Mouse (Mus musculus): Measurements from ENCODE around the gene Prkab1. TPM values are rescaled to one million over a fixed set of nuclear protein-coding genes. Genes with fewer than 3 reads are reported as not detected.

Prkab1 gene
- total and polyA plus RNA-seq, 3 experiments, result 109 to 175 TPM; not detected in 1

DNA sequence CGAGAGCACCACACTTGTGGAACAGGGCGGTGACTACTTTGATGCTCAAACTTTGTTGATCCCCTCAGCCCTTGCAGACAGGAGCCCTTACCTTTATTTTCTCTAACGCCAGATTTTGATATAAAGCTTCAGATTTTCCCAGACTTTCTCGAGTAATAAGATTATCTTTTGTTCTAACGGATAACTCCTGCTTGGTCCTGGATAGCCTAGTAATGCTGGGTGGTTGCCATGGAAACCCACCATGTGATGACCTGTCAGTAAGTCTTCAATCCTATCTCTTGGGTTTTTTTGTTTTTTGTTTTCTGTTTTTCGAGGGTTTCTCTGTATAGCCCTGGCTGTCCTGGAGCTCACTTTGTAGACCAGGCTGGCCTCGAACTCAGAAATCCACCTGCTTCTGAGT lies 17.9 kb upstream of the Prkab1 start:
- H3K4me1 ChIP-seq (ENCODE audit: control insufficient read depth in 1 of 2, insufficient read depth in 2 of 2, low read length in 2 of 2), result no peaks in the 10 kb centered on the region
- no peak overlapping the region for H3K27ac ChIP-seq (ENCODE audit: control insufficient read depth, low read depth, low read length)
- no peaks in the 10 kb centered on the region; a peak in 1 of 4 replicates for H3K27me3 ChIP-seq (ENCODE audit: control insufficient read depth in 1 of 2, insufficient read depth in 2 of 2, low read length in 2 of 2)
- no peaks in the 10 kb centered on the region for H3K79me2 ChIP-seq (ENCODE audit: control insufficient read depth, insufficient read depth, low read length, poor library complexity)
- no peak overlapping the region for H3K4me3 ChIP-seq (ENCODE audit: control insufficient read depth in 1 of 2, insufficient read depth in 1 of 2, low read depth in 2 of 2, low read length in 2 of 2)
- no peak for DNase-seq (ENCODE audit: low read depth, low spot score)
- H3K9ac ChIP-seq (ENCODE audit: control insufficient read depth, low read depth, low read length, poor library complexity, severe bottlenecking), result no peak overlapping the region
- TF ChIP-seq E2F4 (IDR thresholded peaks at IDR 0.05; ENCODE audit: borderline replicate concordance, low read depth, low read length) (no peak), ZMIZ1 (IDR thresholded peaks at IDR 0.05; ENCODE audit: low read depth, low read length) (no peak), ZKSCAN1 (IDR thresholded peaks at IDR 0.05; ENCODE audit: low read depth, low read length) (no peak), POLR2AphosphoS5 (IDR thresholded peaks at IDR 0.05; ENCODE audit: borderline replicate concordance, low read depth, low read length) (no peak), RAD21 (IDR thresholded peaks at IDR 0.05; ENCODE audit: low read depth, low read length) (no peak), CHD1 (IDR thresholded peaks at IDR 0.05; ENCODE audit: low read depth, low read length) (no peak), EP300 (IDR thresholded peaks at IDR 0.05; ENCODE audit: low read depth in 1 of 2, low read length in 2 of 2) (no peak), ZNF384 (IDR thresholded peaks at IDR 0.05; ENCODE audit: low read depth, low read length) (no peak), HCFC1 (IDR thresholded peaks at IDR 0.05; ENCODE audit: low read depth, low read length) (no peak), MXI1 (IDR thresholded peaks at IDR 0.05; ENCODE audit: low read depth, low read length) (no peak), ELF1 (IDR thresholded peaks at IDR 0.05; ENCODE audit: low read depth, low read length) (no peak), POLR2AphosphoS2 (IDR thresholded peaks at IDR 0.05; ENCODE audit: low read length) (no peak)
- H3K9me3 ChIP-seq (replicated peaks; ENCODE audit: insufficient read depth, low read length), result no peaks in the 10 kb centered on the region
- H3K36me3 ChIP-seq (ENCODE audit: control insufficient read depth in 1 of 2, insufficient read depth in 2 of 2, low read length in 2 of 2), result no peaks in the 10 kb centered on the region

DNA sequence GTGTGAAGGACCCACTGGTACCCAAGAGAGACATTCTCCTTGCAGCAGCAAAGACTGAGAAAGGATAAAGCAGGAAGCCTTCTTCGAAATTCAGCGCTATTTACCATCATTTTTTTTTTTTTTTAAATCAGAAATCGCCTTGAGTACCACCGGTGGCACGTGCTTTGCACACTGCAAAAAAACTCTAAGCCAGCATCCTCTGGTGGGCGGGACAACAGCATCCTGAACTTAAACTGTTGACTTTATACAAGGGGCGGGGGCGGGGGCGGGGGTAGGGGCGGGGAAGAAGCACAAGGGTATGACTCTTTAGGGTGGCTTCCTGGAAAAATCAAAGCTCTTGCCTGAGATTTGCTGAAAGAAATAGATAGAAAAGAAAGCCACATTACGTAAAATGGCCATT lies 15.4 kb upstream of the Prkab1 start:
- Histone ChIP-seq H3K9ac (ENCODE audit: control insufficient read depth, low read depth, low read length, poor library complexity, severe bottlenecking) (no peak overlapping the region), H3K4me1 (ENCODE audit: control insufficient read depth in 1 of 2, insufficient read depth in 2 of 2, low read length in 2 of 2) (no peaks in the 10 kb centered on the region), H3K27me3 (ENCODE audit: control insufficient read depth in 1 of 2, insufficient read depth in 2 of 2, low read length in 2 of 2) (no peaks in the 10 kb centered on the region; a peak in 1 of 4 replicates), H3K27ac (ENCODE audit: control insufficient read depth, low read depth, low read length) (no peak overlapping the region), H3K79me2 (ENCODE audit: control insufficient read depth, insufficient read depth, low read length, poor library complexity) (no peaks in the 10 kb centered on the region), H3K36me3 (ENCODE audit: control insufficient read depth in 1 of 2, insufficient read depth in 2 of 2, low read length in 2 of 2) (no peaks in the 10 kb centered on the region), H3K9me3 (replicated peaks; ENCODE audit: insufficient read depth, low read length) (no peaks in the 10 kb centered on the region), H3K4me3 (ENCODE audit: control insufficient read depth in 1 of 2, insufficient read depth in 1 of 2, low read depth in 2 of 2, low read length in 2 of 2) (no peak overlapping the region)
- TF ChIP-seq RCOR1 (IDR thresholded peaks at IDR 0.05; ENCODE audit: low read depth, low read length) (no peak), MAZ (IDR thresholded peaks at IDR 0.05; ENCODE audit: low read depth, low read length) (no peak), MAX (IDR thresholded peaks at IDR 0.05; ENCODE audit: low read length) (no peak), MEF2A (IDR thresholded peaks at IDR 0.05; ENCODE audit: extremely low read depth, insufficient replicate concordance, low read depth, low read length, poor library complexity, severe bottlenecking) (no peak), ZNF384 (IDR thresholded peaks at IDR 0.05; ENCODE audit: low read depth, low read length) (no peak), TBP (IDR thresholded peaks at IDR 0.05; ENCODE audit: low read depth, low read length) (no peak), SIN3A (IDR thresholded peaks at IDR 0.05; ENCODE audit: low read length) (no peak), NELFE (IDR thresholded peaks at IDR 0.05; ENCODE audit: low read depth, low read length) (no peak), NRF1 (IDR thresholded peaks at IDR 0.05; ENCODE audit: insufficient read depth, low read depth, low read length, poor library complexity, severe bottlenecking) (no peak), HCFC1 (IDR thresholded peaks at IDR 0.05; ENCODE audit: low read depth, low read length) (no peak), GATA1 (IDR thresholded peaks at IDR 0.05; ENCODE audit: low read depth, low read length) (no peak), UBTF (IDR thresholded peaks at IDR 0.05; ENCODE audit: borderline replicate concordance, insufficient read depth, low read depth, low read length) (no peak), ZKSCAN1 (IDR thresholded peaks at IDR 0.05; ENCODE audit: low read depth, low read length) (no peak), MXI1 (IDR thresholded peaks at IDR 0.05; ENCODE audit: low read depth, low read length) (no peak), TAL1 (IDR thresholded peaks at IDR 0.05; ENCODE audit: low read length) (no peak), EP300 (IDR thresholded peaks at IDR 0.05; ENCODE audit: low read depth in 1 of 2, low read length in 2 of 2) (no peak), ZC3H11A (IDR thresholded peaks at IDR 0.05; ENCODE audit: low read depth, low read length) (no peak), RAD21 (IDR thresholded peaks at IDR 0.05; ENCODE audit: low read depth, low read length) (no peak), TCF12 (IDR thresholded peaks at IDR 0.05; ENCODE audit: low read depth, low read length) (no peak), CTCF (IDR thresholded peaks at IDR 0.05 in 2 of 3, conservative IDR thresholded peaks at IDR 0.05 in 1 of 3; ENCODE audit: control insufficient read depth in 1 of 3, insufficient read depth in 1 of 3, low read depth in 2 of 3, low read length in 3 of 3, poor library complexity in 1 of 3, severe bottlenecking in 1 of 3) (no peak)
- DNase-seq (ENCODE audit: low read depth, low spot score), result no peak
